Mouse (Mus musculus): ENCODE measurements around the gene Gm20532.

GRCm38 (mm10) chr2:26638572-26638971 lies 52.1 kb downstream of the Gm20532 start:
- TF ChIP-seq CTCF (IDR thresholded peaks at IDR 0.05; ENCODE audit: control insufficient read depth, insufficient read depth, low read length) (no peak), POLR2A (IDR thresholded peaks at IDR 0.05; ENCODE audit: borderline replicate concordance, control insufficient read depth, low read depth, low read length) (no peak)
